In genomic region chr3:97239316-97239715, GRCm38 (mm10) we compare ENCODE assay signal across 21 mouse cellular contexts. TPM values are rescaled to one million over a fixed set of nuclear protein-coding genes. Genes with fewer than 3 reads are reported as not detected.
DNase-seq lines count a peak whose midpoint lies in the region; ATAC-seq lines count a peak whose summit lies in the region.
"Had no signal": no experiment of that assay in that cellular context is flagged by ENCODE, and none has a peak within 500 bp of the region (broad histone marks: within the 10 kb centered on the region; RNA-seq: fewer than 3 reads in every experiment).

No protein-coding gene starts in this region.

- no peak overlapping the region for H3K27ac ChIP-seq in midbrain, embryonic 11.5 days (ENCODE audit: low read depth, low read length)
- H3K27ac ChIP-seq in midbrain, embryonic 15.5 days = no peak overlapping the region
- H3K27ac ChIP-seq: embryonic facial prominence, embryonic 10.5 days; embryonic facial prominence, embryonic 12.5 days; forebrain, embryonic 12.5 days had no signal

- H3K4me2 ChIP-seq in midbrain, embryonic 11.5 days = no peak overlapping the region
- H3K4me2 ChIP-seq in midbrain, embryonic 15.5 days = no peak overlapping the region
- H3K4me2 ChIP-seq: embryonic facial prominence, embryonic 12.5 days; forebrain, embryonic 12.5 days had no signal

- H3K27me3 ChIP-seq in midbrain, embryonic 11.5 days (ENCODE audit: control insufficient read depth, insufficient read depth, low read length) = no peaks in the 10 kb centered on the region
- no peaks in the 10 kb centered on the region for H3K27me3 ChIP-seq in midbrain, embryonic 15.5 days (replicated peaks)
- H3K27me3 ChIP-seq: embryonic facial prominence, embryonic 12.5 days; forebrain, embryonic 12.5 days; Patski had no signal

- no peaks in the 10 kb centered on the region for H3K9me3 ChIP-seq in midbrain, embryonic 11.5 days (ENCODE audit: control insufficient read depth, low read length)
- H3K9me3 ChIP-seq in midbrain, embryonic 15.5 days = no peaks in the 10 kb centered on the region
- H3K9me3 ChIP-seq: embryonic facial prominence, embryonic 10.5 days; embryonic facial prominence, embryonic 12.5 days; forebrain, embryonic 12.5 days had no signal

- peaks cover 12% of the 10 kb centered on the region for H3K4me1 ChIP-seq in midbrain, embryonic 11.5 days (ENCODE audit: control insufficient read depth, insufficient read depth, low read length)
- peaks cover 13% of the 10 kb centered on the region; the same call in 1 of the 2 replicates for H3K4me1 ChIP-seq in midbrain, embryonic 15.5 days

- no peak overlapping the region for H3K9ac ChIP-seq in midbrain, embryonic 11.5 days (ENCODE audit: low read length)
- H3K9ac ChIP-seq in midbrain, embryonic 15.5 days = no peak overlapping the region
- H3K9ac ChIP-seq: embryonic facial prominence, embryonic 12.5 days; forebrain, embryonic 12.5 days; forebrain, postnatal 0 days had no signal

- peak; percentile 61 for DNase-seq in heart, adult 11 months
- DNase-seq in heart, adult 8-10 months (ENCODE audit: low spot score) = no peak
- DNase-seq in midbrain, embryonic 11.5 days (ENCODE audit: low spot score, missing footprints) = peak; percentile 4
- DNase-seq in MEL-GATA-1-ER (ENCODE audit: extremely low read depth, low read depth) = peak; percentile 78
- DNase-seq in thymus, postnatal 14 days = no peak
- DNase-seq: adrenal gland, adult 8-10 months; adrenal gland, postnatal 14 days; adrenal gland, postnatal 36 days; cerebellum, adult 11-12 months; cerebellum, adult 2 months; cerebellum, adult 9-10 months; cerebellum, postnatal 10 days; cerebellum, postnatal 25 days; forebrain, postnatal 0 days had no signal

- H3K36me3 ChIP-seq in midbrain, embryonic 11.5 days (ENCODE audit: control insufficient read depth, insufficient read depth, low read length) = no peaks in the 10 kb centered on the region
- no peaks in the 10 kb centered on the region for H3K36me3 ChIP-seq in midbrain, embryonic 15.5 days (replicated peaks)
- H3K36me3 ChIP-seq: embryonic facial prominence, embryonic 12.5 days; forebrain, embryonic 12.5 days had no signal

- 89% methylated on average over 5 of the region's 5 CpGs for WGBS in midbrain, embryonic 11.5 days
- WGBS in midbrain, embryonic 15.5 days = 92% methylated on average over 5 of the region's 5 CpGs

- no peak for ATAC-seq in midbrain, embryonic 11.5 days (ENCODE audit: low FRiP score)
- no peak for ATAC-seq in midbrain, embryonic 15.5 days (replicated peaks)
- ATAC-seq: activated CD4-positive, CD25-positive, alpha-beta regulatory T cell, adult 4 months; forebrain, embryonic 14.5 days; forebrain, postnatal 0 days; Patski had no signal

- no peak overlapping the region for H3K4me3 ChIP-seq in midbrain, embryonic 11.5 days (ENCODE audit: low read depth, low read length)
- H3K4me3 ChIP-seq in midbrain, embryonic 15.5 days = no peak overlapping the region
- H3K4me3 ChIP-seq: embryonic facial prominence, embryonic 10.5 days; embryonic facial prominence, embryonic 12.5 days; forebrain, embryonic 12.5 days had no signal

RNA-seq across cellular contexts. Expression of gene Bcl9, which starts 58.4 kb away (rescaled TPM):
- 10 to 100 TPM; 16.8 to 26.1 (median 24.4) TPM for total RNA-seq in heart, adult 8-10 months (2022)
- polyA plus RNA-seq in midbrain, embryonic 11.5 days (2014; fragmentation: Nextera tagmentation; extraction: Ambion mirVana) = 59.8 and 60.3 TPM in 2 replicates
- polyA plus RNA-seq in midbrain, embryonic 15.5 days (2015; fragmentation: Nextera tagmentation; extraction: Ambion mirVana) = 101 and 102 TPM in 2 replicates

Comparison
In these comparisons a context has a peak if more than half of its experiments do, and no peak if none do; other contexts are left out.
1. DNase-seq: peak in heart, adult 11 months (single experiment), midbrain, embryonic 11.5 days (single experiment) and MEL-GATA-1-ER (single experiment); none in heart, adult 8-10 months (single experiment) and thymus, postnatal 14 days (single experiment).